ENCODE assay signal across 19 mouse cellular contexts in the genomic region with DNA sequence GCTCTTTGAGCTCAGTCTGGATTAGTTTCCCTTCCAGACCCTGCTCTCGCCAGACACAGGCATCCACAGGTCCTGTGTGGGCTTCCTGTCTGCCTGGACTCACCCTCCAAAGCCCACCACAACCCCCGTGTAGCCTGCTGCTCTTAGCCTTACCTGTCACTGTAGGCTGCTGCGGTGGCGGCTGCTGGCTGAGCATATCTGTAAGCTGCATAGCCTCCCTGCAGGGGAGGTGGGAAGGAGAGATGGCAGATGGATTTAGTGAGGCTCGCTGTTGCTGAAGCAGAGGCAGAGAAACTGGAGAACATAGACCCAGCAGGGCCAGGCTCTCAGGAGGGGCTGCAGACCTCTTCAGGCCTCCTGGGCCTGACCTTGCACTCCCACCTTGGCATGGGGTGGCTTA. TPM values are rescaled to one million over a fixed set of nuclear protein-coding genes. Genes with fewer than 3 reads are reported as not detected.
A peak's percentile ranks its signal among the peaks of the same experiment; 100 is the strongest.
DNase-seq lines count a peak whose midpoint lies in the region; ATAC-seq and TF ChIP-seq lines count a peak whose summit lies in the region.
"Had no signal": no experiment of that assay in that cellular context is flagged by ENCODE, and none has a peak within 500 bp of the region (broad histone marks: within the 10 kb centered on the region; RNA-seq: fewer than 3 reads in every experiment).

No protein-coding gene starts in this region.

- TF ChIP-seq POLR2A in cortical plate, adult 2 months (IDR thresholded peaks at IDR 0.05; ENCODE audit: extremely low read depth, insufficient read depth, low read length) = no peak

- peaks cover 7% of the 10 kb centered on the region; the same call in 1 of the 2 replicates for H3K27me3 ChIP-seq in midbrain, embryonic 13.5 days
- H3K27me3 ChIP-seq in midbrain, embryonic 11.5 days (ENCODE audit: control insufficient read depth, insufficient read depth, low read length) = no peaks in the 10 kb centered on the region

- no peaks in the 10 kb centered on the region for H3K36me3 ChIP-seq in midbrain, embryonic 13.5 days
- no peaks in the 10 kb centered on the region for H3K36me3 ChIP-seq in midbrain, embryonic 11.5 days (ENCODE audit: control insufficient read depth, insufficient read depth, low read length)
- H3K36me3 ChIP-seq: embryonic facial prominence, embryonic 15.5 days; heart, embryonic 12.5 days had no signal

- H3K9ac ChIP-seq in midbrain, embryonic 13.5 days (replicated peaks) = 0 out of 2 replicates have a peak overlapping the region, but pooled peaks have one; percentile 14
- no peak overlapping the region for H3K9ac ChIP-seq in midbrain, embryonic 11.5 days (ENCODE audit: low read length)
- H3K9ac ChIP-seq: embryonic facial prominence, embryonic 15.5 days; heart, embryonic 12.5 days had no signal

- no peak for ATAC-seq in midbrain, embryonic 13.5 days
- ATAC-seq in midbrain, embryonic 11.5 days (ENCODE audit: low FRiP score) = no peak
- no peak for ATAC-seq in inflammation-experienced regulatory T-cells, adult 6 months
- ATAC-seq: forebrain, embryonic 16.5 days had no signal

- H3K4me1 ChIP-seq in midbrain, embryonic 13.5 days (replicated peaks) = peaks cover 34% of the 10 kb centered on the region
- H3K4me1 ChIP-seq in midbrain, embryonic 11.5 days (ENCODE audit: control insufficient read depth, insufficient read depth, low read length) = peaks cover 5% of the 10 kb centered on the region
- H3K4me1 ChIP-seq in cortical plate, adult 2 months (ENCODE audit: control insufficient read depth, insufficient read depth, low read length) = peaks cover 16% of the 10 kb centered on the region

- WGBS in midbrain, embryonic 13.5 days = 53% methylated on average over 5 of the region's 5 CpGs
- 57% methylated on average over 5 of the region's 5 CpGs for WGBS in midbrain, embryonic 11.5 days

- DNase-seq in layer of hippocampus, adult 2 months (ENCODE audit: low spot score in 2 of 2) = no peak
- DNase-seq in layer of hippocampus, postnatal 14 days (ENCODE audit: low spot score in 2 of 2) = no peak
- DNase-seq in midbrain, embryonic 11.5 days (ENCODE audit: low spot score, missing footprints) = no peak
- peak; percentile 82 for DNase-seq in brain, adult 2 months (ENCODE audit: low read depth, low spot score)
- no peak for DNase-seq in heart, postnatal 36 days
- DNase-seq: adrenal gland, adult 2 months; adrenal gland, postnatal 25 days; cerebellum, adult 2 months; cerebellum, postnatal 10 days; embryo, embryonic 11 days; gastrocnemius, adult 2 months; gastrocnemius, postnatal 25 days had no signal

- H3K4me3 ChIP-seq in layer of hippocampus, adult 2 months = no peak overlapping the region
- no peak overlapping the region for H3K4me3 ChIP-seq in midbrain, embryonic 13.5 days (replicated peaks)
- no peak overlapping the region for H3K4me3 ChIP-seq in midbrain, embryonic 11.5 days (ENCODE audit: low read depth, low read length)
- H3K4me3 ChIP-seq in cortical plate, adult 2 months (ENCODE audit: insufficient read depth, low read length) = no peak overlapping the region
- H3K4me3 ChIP-seq: embryonic facial prominence, embryonic 15.5 days; erythroblast, embryonic 14.5 days; gastrocnemius, adult 2 months; heart, embryonic 12.5 days had no signal

- no peak for TF ChIP-seq CTCF in layer of hippocampus, adult 2 months (conservative IDR thresholded peaks at IDR 0.05)
- no peak for TF ChIP-seq CTCF in cortical plate, adult 2 months (IDR thresholded peaks at IDR 0.05; ENCODE audit: extremely low read depth, insufficient read depth, low read length)

- H3K4me2 ChIP-seq in midbrain, embryonic 13.5 days (replicated peaks) = no peak overlapping the region
- H3K4me2 ChIP-seq in midbrain, embryonic 11.5 days = no peak overlapping the region
- H3K4me2 ChIP-seq: embryonic facial prominence, embryonic 15.5 days; heart, embryonic 12.5 days had no signal

- no peaks in the 10 kb centered on the region for H3K9me3 ChIP-seq in midbrain, embryonic 13.5 days
- H3K9me3 ChIP-seq in midbrain, embryonic 11.5 days (ENCODE audit: control insufficient read depth, low read length) = no peaks in the 10 kb centered on the region
- H3K9me3 ChIP-seq: embryonic facial prominence, embryonic 15.5 days; heart, embryonic 12.5 days had no signal

- intact Hi-C loops in heart, postnatal 36 days (cut with DNase I) = no loop called here

- peak overlapping the region; percentile 85 for H3K27ac ChIP-seq in layer of hippocampus, adult 2 months
- no peak overlapping the region for H3K27ac ChIP-seq in midbrain, embryonic 13.5 days
- H3K27ac ChIP-seq in midbrain, embryonic 11.5 days (ENCODE audit: low read depth, low read length) = no peak overlapping the region
- peak overlapping the region; percentile 50 for H3K27ac ChIP-seq in cortical plate, adult 2 months (ENCODE audit: insufficient read depth, low read length)
- H3K27ac ChIP-seq: embryonic facial prominence, embryonic 15.5 days; gastrocnemius, adult 2 months had no signal

RNA-seq across cellular contexts. Expression of a gene that starts 18.4 kb away (rescaled TPM):
- 10 to 100 TPM; 14.8 TPM for total RNA-seq in layer of hippocampus, adult 2 months (2021)
- total RNA-seq in layer of hippocampus, postnatal 14 days (2021) = 10 to 100 TPM; 14.7 to 18.4 TPM
- 6.3 and 6.4 TPM in 2 replicates for polyA plus RNA-seq in midbrain, embryonic 13.5 days (2015; fragmentation: Nextera tagmentation; extraction: Ambion mirVana)
- 4.4 and 6.4 TPM in 2 replicates for polyA plus RNA-seq in midbrain, embryonic 11.5 days (2014; fragmentation: Nextera tagmentation; extraction: Ambion mirVana)
- polyA plus RNA-seq in cortical plate, adult 2 months (2012; rRNA removed) = 10.3 and 12.0 TPM in 2 replicates
- 1 to 10 TPM; 1.7 to 1.9 (median 1.9) TPM for polyA plus RNA-seq in inflammation-experienced regulatory T-cells, adult 6 months (2017; shearing (Covaris generic))
- 1 to 10 TPM; 5.4 to 7.4 TPM for total RNA-seq in heart, postnatal 36 days (2021)

Comparison
In these comparisons a context has a peak if more than half of its experiments do, and no peak if none do; other contexts are left out.
1. H3K27ac ChIP-seq: peak in layer of hippocampus, adult 2 months (single experiment) and cortical plate, adult 2 months (single experiment); none in midbrain, embryonic 13.5 days (single experiment) and midbrain, embryonic 11.5 days (single experiment).